Mouse (Mus musculus): ENCODE measurements around the gene Gm45711.
"Not testable (repeated sequence)": the region's sequence is repeated elsewhere in the genome, so short reads cannot be mapped to it uniquely, and the experiment has no call there.

GRCm38 (mm10) chr8:104321267-104321666 lies 11.4 kb upstream of the Gm45711 start, which contains the start of gene Gm11020:
- not testable (repeated sequence) for TF ChIP-seq POLR2A (IDR thresholded peaks at IDR 0.05; ENCODE audit: control insufficient read depth, extremely low read depth, insufficient read depth, low read length, poor library complexity); CTCF (IDR thresholded peaks at IDR 0.05; ENCODE audit: borderline replicate concordance, control insufficient read depth, extremely low read depth, insufficient read depth, low read length, poor library complexity)
